Mouse (Mus musculus) cerebellum, postnatal 36 days (tissue): ENCODE measurements around the gene 4933428G20Rik.

Source experiments
- DNase-seq, 2 experiments: peaks; one replicate each; pipeline ENCODE4 v3.0.0; 2021 to 2022; ENCODE audit warnings: mixed read lengths in 2 of 2

4933428G20Rik gene

GRCm38 (mm10) chr11:97499865-97500719 lies at the start of gene 4933428G20Rik:
4933428G20Rik (minus strand) TSS chr11:97500340.
- no peak for DNase-seq

- DNase-seq, result no peak
These were observed 48.6 kb upstream of the 4933428G20Rik start for GRCm38 (mm10) chr11:97548757-97549156.

- DNase-seq, result peak; percentile 56 to 68
These were observed 48.0 kb upstream of the 4933428G20Rik start for GRCm38 (mm10) chr11:97547957-97548706.

- DNase-seq, result peak; percentile 66 to 77
These were observed 46.8 kb upstream of the 4933428G20Rik start for GRCm38 (mm10) chr11:97546804-97547411.

GRCm38 (mm10) chr11:97545808-97546560 lies 45.8 kb upstream of the 4933428G20Rik start:
- peak in 1 of 2 experiments; percentile 37 for DNase-seq

- DNase-seq, result peak in 1 of 2 experiments; percentile 41
These were observed 43.7 kb upstream of the 4933428G20Rik start for GRCm38 (mm10) chr11:97543883-97544282.

GRCm38 (mm10) chr11:97543181-97543733 lies 43.1 kb upstream of the 4933428G20Rik start:
- peak; percentile 99 to 100 for DNase-seq

GRCm38 (mm10) chr11:97542171-97543150 lies 42.3 kb upstream of the 4933428G20Rik start:
- no peak for DNase-seq

- peak; percentile 38 to 45 for DNase-seq
These were observed 40.5 kb upstream of the 4933428G20Rik start for GRCm38 (mm10) chr11:97540604-97541003.

GRCm38 (mm10) chr11:97540136-97540535 lies 40.0 kb upstream of the 4933428G20Rik start:
- no peak for DNase-seq

- DNase-seq, result no peak
These were observed 39.5 kb upstream of the 4933428G20Rik start for GRCm38 (mm10) chr11:97539622-97540021.

- peak; percentile 52 to 60 for DNase-seq
These were observed 37.5 kb upstream of the 4933428G20Rik start for GRCm38 (mm10) chr11:97537580-97538089.

- DNase-seq, result peak; percentile 87
These were observed 36.9 kb upstream of the 4933428G20Rik start for GRCm38 (mm10) chr11:97536835-97537579.

GRCm38 (mm10) chr11:97536083-97536747 lies 36.1 kb upstream of the 4933428G20Rik start:
- peak; percentile 56 to 62 for DNase-seq

GRCm38 (mm10) chr11:97535660-97536059 lies 35.5 kb upstream of the 4933428G20Rik start:
- DNase-seq, result peak in 1 of 2 experiments; percentile 51

GRCm38 (mm10) chr11:97535308-97535630 lies 35.1 kb upstream of the 4933428G20Rik start:
- peak in 1 of 2 experiments; percentile 64 for DNase-seq

- peak; percentile 55 to 65 for DNase-seq
These were observed 34.5 kb upstream of the 4933428G20Rik start for GRCm38 (mm10) chr11:97534442-97535307.

- DNase-seq, result no peak
These were observed 33.5 kb upstream of the 4933428G20Rik start for GRCm38 (mm10) chr11:97533653-97534052.
